Mouse (Mus musculus) midbrain, embryonic 14.5 days (tissue): ENCODE measurements around the gene Limk2. TPM values are rescaled to one million over a fixed set of nuclear protein-coding genes. Genes with fewer than 3 reads are reported as not detected.

Source experiments
- ATAC-seq: fragments of 200-750 bp; cut with Nextera tagmentation; 2 replicates; pipeline ENCODE4 v1.8.0; 2017; ENCODE audit warnings: moderate number of reproducible peaks, moderate library complexity; ENCODE audit not compliant: low FRiP score, low TSS enrichment
- DNase-seq: peaks from one replicate; pipeline ENCODE4 v3.0.0-alpha.2; 2015
- H3K27ac ChIP-seq: fragments of 300-500 bp; sonication (generic); replicated peaks from 2 replicates; pipeline ENCODE4 v1.5.1; 2014; ENCODE audit warnings: mild to moderate bottlenecking, low read depth, low read length, moderate library complexity
- H3K27me3 ChIP-seq: fragments of 300-500 bp; sonication (generic); 2 replicates; pipeline ENCODE4 v1.6.1; 2014; ENCODE audit warnings: low read length, control low read depth, mixed read lengths; ENCODE audit not compliant: control insufficient read depth, insufficient read depth
- H3K36me3 ChIP-seq: fragments of 300-500 bp; sonication (generic); 2 replicates; pipeline ENCODE4 v1.6.1; 2014; ENCODE audit warnings: low read length, control low read depth; ENCODE audit not compliant: control insufficient read depth, insufficient read depth
- H3K4me1 ChIP-seq: fragments of 300-500 bp; sonication (generic); 2 replicates; pipeline ENCODE4 v1.6.1; 2014; ENCODE audit warnings: mild to moderate bottlenecking, antibody characterized with exemption, low read length, control low read depth; ENCODE audit not compliant: control insufficient read depth, insufficient read depth
- H3K4me2 ChIP-seq: fragments of 300-500 bp; sonication (generic); 2 replicates; pipeline ENCODE4 v1.6.1; 2014; ENCODE audit warnings: mild to moderate bottlenecking, low read length, moderate library complexity
- H3K4me3 ChIP-seq: fragments of 300-500 bp; sonication (generic); replicated peaks from 2 replicates; pipeline ENCODE4 v1.5.1; 2014; ENCODE audit warnings: low read depth, low read length
- H3K9ac ChIP-seq: fragments of 300-500 bp; sonication (generic); replicated peaks from 2 replicates; pipeline ENCODE4 v1.6.1; 2014; ENCODE audit warnings: mild to moderate bottlenecking, low read length, moderate library complexity
- H3K9me3 ChIP-seq: fragments of 300-500 bp; sonication (generic); 2 replicates; pipeline ENCODE4 v1.6.1; 2016; ENCODE audit warnings: low read length, control low read depth, mixed read lengths; ENCODE audit not compliant: control insufficient read depth
- WGBS: fragments of 180-500 bp; shearing (Covaris S2); extraction: QIAGEN DNeasy Blood & Tissue Kit; methylation state at CpG from one replicate; pipeline ENCODE4 v1.1.7; 2014; 5-methylcytosine and 5-hydroxymethylcytosine counted together
- polyA plus RNA-seq: library from polyadenylated mRNA; unstranded; fragments of >200 nt; fragmentation: Nextera tagmentation; extraction: Ambion mirVana; gene quantifications from 2 replicates; pipeline ENCODE4 v1.2.1, GENCODE M21; 2014

The Limk2 gene
- polyA plus RNA-seq, 1 experiment from 2014 or later, result 155 TPM

DNA sequence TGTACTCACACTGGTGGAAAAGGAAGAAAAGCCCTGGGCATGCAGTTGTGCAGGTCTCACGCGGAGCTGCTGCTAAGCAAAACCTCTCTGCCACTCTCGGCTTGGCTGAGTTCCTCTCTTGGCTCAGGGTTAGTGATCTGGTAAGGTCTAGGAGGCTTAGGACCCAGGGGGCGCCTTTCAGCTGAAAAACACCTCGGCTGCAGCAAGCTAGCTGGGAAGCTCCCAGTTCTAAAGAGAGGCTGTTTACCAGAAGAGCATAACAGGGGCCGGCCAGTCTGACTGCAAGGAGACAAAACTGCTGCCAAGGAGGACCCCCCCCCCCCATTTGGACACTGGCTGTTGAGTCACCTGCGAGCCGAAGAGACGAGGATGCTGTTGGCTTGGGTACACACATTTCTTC, 78.4 kb downstream of the Limk2 start:
- peak overlapping the region; percentile 63 for H3K4me3 ChIP-seq
- peak; percentile 49; the same call in 1 of the 2 replicates for ATAC-seq
- H3K27me3 ChIP-seq, result no peaks in the 10 kb centered on the region
- peaks cover 10% of the 10 kb centered on the region; the same call in 1 of the 2 replicates for H3K36me3 ChIP-seq
- peaks cover 9% of the 10 kb centered on the region for H3K4me1 ChIP-seq
- DNase-seq, result peak; percentile 88
- peak overlapping the region; percentile 100 for H3K4me2 ChIP-seq
- WGBS, result under 1% methylated on average over 9 of the region's 9 CpGs
- peak overlapping the region; percentile 52 for H3K9ac ChIP-seq
- H3K9me3 ChIP-seq, result no peaks in the 10 kb centered on the region
- peak overlapping the region; percentile 52 for H3K27ac ChIP-seq

DNA sequence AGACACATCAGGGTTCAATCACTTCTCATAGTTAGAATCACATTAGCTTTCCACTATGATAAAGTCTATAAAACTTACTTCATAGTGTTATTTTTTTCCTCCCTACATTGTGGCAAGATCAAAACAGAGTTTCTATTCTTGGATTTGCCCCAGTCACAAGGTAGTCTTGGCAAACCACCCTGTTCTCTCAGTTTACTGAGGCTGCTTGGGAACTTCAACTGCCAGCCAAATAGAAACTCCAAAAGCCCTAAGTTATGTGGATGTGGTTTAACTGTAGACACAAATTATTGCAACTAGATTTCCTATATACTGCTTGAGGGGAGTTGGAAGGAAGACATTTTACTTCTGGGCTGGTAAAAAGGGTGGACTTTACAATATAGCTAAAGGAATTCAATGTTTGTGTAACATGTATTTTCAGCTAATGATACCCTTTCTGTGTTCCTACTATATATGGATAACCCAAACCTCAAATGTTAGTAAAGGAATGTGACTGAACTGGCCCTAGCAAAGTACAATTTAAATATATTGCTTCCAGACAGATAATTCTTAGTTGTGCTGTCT, 79.0 kb downstream of the Limk2 start, which contains the start of gene Pik3ip1:
Gene Pik3ip1, plus strand, starts transcription at position 511 of the 561 bp plus-strand sequence.
- Histone ChIP-seq H3K27ac (peak within 1 kb of the TSS; percentile 52), H3K4me1 (peaks cover 9% of the 10 kb centered on the region), H3K4me3 (peak within 1 kb of the TSS; percentile 63), H3K4me2 (peak within 1 kb of the TSS; percentile 100), H3K9ac (peak within 1 kb of the TSS; percentile 52), H3K36me3 (peaks cover 6% of the 10 kb centered on the region; the same call in 1 of the 2 replicates), H3K27me3 (no peaks in the 10 kb centered on the region), H3K9me3 (no peaks in the 10 kb centered on the region)
- ATAC-seq (no peak), DNase-seq (no peak)

DNA sequence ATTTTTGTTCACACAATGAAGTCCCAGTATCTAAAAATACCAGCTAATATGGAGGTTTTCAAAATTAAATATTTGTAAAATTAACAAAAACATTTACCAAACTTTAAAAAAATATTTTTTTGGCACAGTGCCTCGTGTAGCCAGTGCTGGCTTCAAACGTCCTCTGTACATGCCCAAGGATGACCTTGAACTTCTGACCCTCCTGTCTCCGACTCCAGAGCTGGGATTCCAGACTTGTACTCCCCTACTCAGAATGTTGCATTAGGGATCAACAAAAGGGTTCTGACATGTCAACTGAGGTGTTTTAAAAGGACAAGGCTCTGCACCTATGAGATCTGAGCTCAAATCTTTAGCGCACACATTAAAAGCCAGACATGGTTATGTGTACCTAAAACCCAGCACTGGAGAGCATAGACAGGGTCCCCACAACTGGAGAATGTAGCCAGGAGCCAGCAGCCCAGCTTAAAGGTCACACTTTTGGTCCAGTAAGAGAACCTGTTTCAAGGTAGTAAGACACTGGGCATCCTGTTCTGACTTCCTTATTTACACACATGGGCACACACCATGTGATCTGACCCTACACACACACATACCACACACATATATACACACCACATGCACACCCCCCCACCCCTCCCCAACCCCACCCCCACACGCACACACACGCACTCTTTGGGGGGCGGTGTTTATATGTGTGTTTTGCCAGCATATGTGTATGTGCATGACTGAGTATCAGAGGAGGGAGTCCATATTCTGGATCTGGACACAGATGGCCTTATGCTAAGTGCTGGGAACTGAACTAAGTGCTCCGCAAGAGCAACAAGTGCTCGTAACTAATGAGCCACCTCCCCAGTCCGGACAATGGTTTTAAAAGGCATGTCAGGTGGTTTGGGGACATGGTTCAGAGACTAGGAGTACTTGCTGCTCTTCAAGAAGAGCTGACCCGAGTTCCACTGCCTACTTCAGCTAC, 79.9 kb downstream of the Limk2 start:
- H3K9me3 ChIP-seq, result no peaks in the 10 kb centered on the region
- peaks cover 9% of the 10 kb centered on the region for H3K4me1 ChIP-seq
- no peaks in the 10 kb centered on the region for H3K36me3 ChIP-seq
- no peak overlapping the region for H3K4me2 ChIP-seq
- H3K4me3 ChIP-seq, result no peak overlapping the region
- ATAC-seq (no peak), DNase-seq (no peak)
- no peak overlapping the region for H3K9ac ChIP-seq
- no peak overlapping the region for H3K27ac ChIP-seq
- 81% methylated on average over 11 of the region's 11 CpGs for WGBS
- no peaks in the 10 kb centered on the region for H3K27me3 ChIP-seq

DNA sequence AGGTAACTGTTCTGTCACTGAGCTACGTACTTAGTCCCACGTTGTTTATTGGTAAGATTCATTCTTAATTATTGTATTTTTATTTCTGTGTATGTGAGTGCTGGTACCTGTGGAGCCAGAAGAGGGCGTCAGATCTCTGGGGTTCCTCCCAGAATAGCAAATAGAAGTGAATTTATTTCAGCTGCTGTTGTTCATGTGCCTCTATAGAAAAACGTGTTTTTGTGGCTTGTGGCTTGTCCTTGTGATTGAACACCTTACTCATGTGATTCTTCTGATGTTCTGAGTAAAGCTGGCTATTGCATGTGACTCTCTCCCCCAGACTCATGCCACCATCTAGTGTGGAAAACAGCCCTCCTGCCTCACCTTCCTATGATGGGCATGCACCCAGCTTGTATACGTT, 80.7 kb downstream of the Limk2 start:
- WGBS, result 76% methylated on average over 5 of the region's 5 CpGs
- Histone ChIP-seq H3K4me3 (no peak overlapping the region), H3K9me3 (no peaks in the 10 kb centered on the region), H3K27ac (no peak overlapping the region), H3K4me2 (no peak overlapping the region), H3K27me3 (no peaks in the 10 kb centered on the region), H3K4me1 (peaks cover 9% of the 10 kb centered on the region), H3K9ac (no peak overlapping the region), H3K36me3 (0 out of 2 replicates have a peak, but pooled peaks cover under 1% of the 10 kb centered on the region)
- ATAC-seq (no peak), DNase-seq (no peak)

DNA sequence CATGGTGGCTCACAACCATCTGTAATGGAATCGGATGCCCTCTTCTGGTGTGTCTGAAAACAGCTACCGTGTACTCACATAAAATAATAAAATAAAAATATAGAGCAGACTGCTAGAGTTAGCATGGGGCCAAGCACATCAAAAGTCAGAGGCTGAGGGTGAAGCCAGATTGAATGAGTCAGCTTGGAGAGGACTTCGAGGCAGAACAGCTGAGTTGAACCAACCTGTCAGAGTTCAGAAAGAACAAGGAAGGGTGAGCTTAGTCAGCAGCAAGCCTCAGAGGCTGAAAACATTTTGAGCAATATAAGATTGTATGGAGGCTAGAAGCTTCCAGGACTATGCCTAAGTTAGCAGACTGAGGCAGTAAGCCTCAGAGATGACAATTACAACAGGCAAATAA, 90.7 kb downstream of the Limk2 start:
- no peaks in the 10 kb centered on the region for H3K27me3 ChIP-seq
- H3K4me3 ChIP-seq, result no peak overlapping the region
- no peak overlapping the region for H3K27ac ChIP-seq
- no peaks in the 10 kb centered on the region for H3K4me1 ChIP-seq
- H3K9me3 ChIP-seq, result no peaks in the 10 kb centered on the region
- 97% methylated on average over 3 of the region's 3 CpGs for WGBS
- DNase-seq, result no peak
- no peak for ATAC-seq
- no peak overlapping the region for H3K4me2 ChIP-seq
- no peak overlapping the region for H3K9ac ChIP-seq
- H3K36me3 ChIP-seq, result peaks cover 7% of the 10 kb centered on the region; the same call in 1 of the 2 replicates

DNA sequence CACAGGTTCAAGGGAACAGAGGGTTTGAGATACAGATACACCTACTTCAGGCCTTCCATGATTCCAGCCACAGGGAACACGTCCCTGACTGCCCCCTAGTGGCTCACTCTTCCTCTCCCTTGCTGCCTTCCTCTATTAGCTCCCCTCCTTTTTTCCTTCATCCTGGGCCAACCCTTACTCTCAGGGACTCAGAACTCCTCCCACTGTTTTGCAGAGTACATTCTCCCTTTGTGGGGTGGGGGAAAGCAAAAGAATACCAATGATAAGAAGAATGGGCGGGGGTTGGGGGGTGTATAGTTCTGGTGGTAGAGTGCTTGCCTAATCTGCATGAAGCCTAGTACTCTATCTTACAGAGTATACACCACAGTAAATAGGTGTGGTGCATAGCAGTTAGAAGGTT, 94.8 kb downstream of the Limk2 start:
- Histone ChIP-seq H3K9ac (no peak overlapping the region), H3K27ac (no peak overlapping the region), H3K36me3 (peaks cover 43% of the 10 kb centered on the region), H3K4me2 (no peak overlapping the region), H3K4me1 (no peaks in the 10 kb centered on the region), H3K9me3 (no peaks in the 10 kb centered on the region), H3K27me3 (no peaks in the 10 kb centered on the region), H3K4me3 (no peak overlapping the region)
- peak; percentile 37; the same call in 1 of the 2 replicates for ATAC-seq
- WGBS, result 35% methylated on average over 2 of the region's 2 CpGs
- peak; percentile 72 for DNase-seq

DNA sequence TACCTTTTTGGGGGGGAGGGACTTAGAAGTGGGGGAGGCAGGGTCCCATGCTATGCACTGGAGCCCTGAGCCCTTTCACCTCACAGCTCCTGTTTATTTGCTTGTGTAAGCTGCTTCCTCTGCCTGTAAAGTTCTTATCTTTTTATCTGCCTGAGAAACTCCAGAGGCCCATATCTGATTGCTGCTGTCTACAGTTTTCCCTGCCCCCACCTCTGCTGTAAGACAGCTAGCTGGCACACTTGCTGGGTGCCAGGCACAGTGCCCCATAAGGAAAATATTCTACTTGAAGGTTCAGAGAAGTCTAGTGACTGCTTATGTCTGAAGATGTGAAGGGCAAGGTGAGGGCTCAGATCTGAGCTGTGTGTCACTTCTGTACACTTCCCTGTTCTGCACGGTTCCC, 95.7 kb downstream of the Limk2 start:
- H3K9ac ChIP-seq, result no peak overlapping the region
- no peak overlapping the region for H3K4me2 ChIP-seq
- 86% methylated on average over 1 of the region's 1 CpGs for WGBS
- H3K36me3 ChIP-seq, result peaks cover 51% of the 10 kb centered on the region
- H3K27ac ChIP-seq, result no peak overlapping the region
- H3K9me3 ChIP-seq, result no peaks in the 10 kb centered on the region
- DNase-seq, result no peak
- no peaks in the 10 kb centered on the region for H3K27me3 ChIP-seq
- no peak for ATAC-seq
- H3K4me1 ChIP-seq, result no peaks in the 10 kb centered on the region
- H3K4me3 ChIP-seq, result no peak overlapping the region

DNA sequence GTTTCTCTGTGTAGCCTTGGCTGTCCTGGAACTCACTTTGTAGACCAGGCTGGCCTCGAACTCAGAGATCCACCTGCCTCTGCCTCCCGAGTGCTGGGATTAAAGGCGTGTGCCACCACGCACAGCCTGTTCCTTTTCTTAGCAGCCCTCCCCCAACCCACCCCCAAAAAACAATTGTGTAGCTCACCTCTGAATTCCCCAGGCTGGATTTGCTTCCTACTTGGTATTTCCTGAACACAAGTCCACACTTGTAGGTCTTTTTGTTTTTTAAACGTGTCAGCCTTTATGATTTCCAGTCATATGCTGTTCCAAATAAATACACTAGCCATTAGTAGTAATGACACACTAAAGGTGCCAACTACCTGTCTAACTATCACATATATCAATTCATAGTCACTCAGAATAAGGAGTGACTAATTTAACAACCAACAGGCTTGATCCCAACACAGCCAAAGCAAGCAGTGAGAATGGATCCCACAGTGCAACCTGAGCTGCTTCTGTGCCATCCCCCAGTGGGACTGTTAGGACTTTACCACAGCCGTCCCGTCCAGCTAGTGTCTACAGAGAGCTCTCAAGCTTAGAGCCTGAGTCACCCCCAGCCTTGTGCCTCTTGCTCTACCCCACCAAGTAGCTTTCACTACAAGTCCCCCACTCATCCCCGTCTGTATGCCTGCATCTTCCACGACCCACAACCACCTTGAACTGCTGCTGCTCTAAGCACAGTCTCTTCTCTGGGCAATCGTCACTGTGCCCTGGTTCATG, 97.2 kb downstream of the Limk2 start:
- Histone ChIP-seq H3K27ac (no peak overlapping the region), H3K4me3 (no peak overlapping the region), H3K9me3 (no peaks in the 10 kb centered on the region), H3K4me1 (no peaks in the 10 kb centered on the region), H3K9ac (no peak overlapping the region), H3K27me3 (no peaks in the 10 kb centered on the region), H3K4me2 (no peak overlapping the region), H3K36me3 (peaks cover 66% of the 10 kb centered on the region)
- DNase-seq (no peak), ATAC-seq (no peak)
- WGBS, result 91% methylated on average over 9 of the region's 10 CpGs
